Mouse (Mus musculus): Measurements from ENCODE around the gene Slc6a8. TPM values are rescaled to one million over a fixed set of nuclear protein-coding genes. Genes with fewer than 3 reads are reported as not detected.

The Slc6a8 gene
- total and polyA plus RNA-seq, 3 experiments, result 5.4 to 11.9 TPM; not detected in 1

GRCm38 (mm10) chrX:73663143-73663542 is 9.8 kb upstream of the Slc6a8 start:
- no peak overlapping the region for H3K27ac ChIP-seq (ENCODE audit: control insufficient read depth, low read depth, low read length)
- TF ChIP-seq TBP (IDR thresholded peaks at IDR 0.05; ENCODE audit: low read depth, low read length), result no peak
- peak; percentile 60 for TF ChIP-seq GATA1 (IDR thresholded peaks at IDR 0.05; ENCODE audit: low read depth, low read length)
- TF ChIP-seq SMC3 (IDR thresholded peaks at IDR 0.05; ENCODE audit: low read depth, low read length), result peak; percentile 58
- no peak for TF ChIP-seq POLR2AphosphoS5 (IDR thresholded peaks at IDR 0.05; ENCODE audit: borderline replicate concordance, low read depth, low read length)
- TF ChIP-seq CTCF (IDR thresholded peaks at IDR 0.05 in 2 of 3, conservative IDR thresholded peaks at IDR 0.05 in 1 of 3; ENCODE audit: control insufficient read depth in 1 of 3, insufficient read depth in 1 of 3, low read depth in 2 of 3, low read length in 3 of 3, poor library complexity in 1 of 3, severe bottlenecking in 1 of 3), result peak in 1 of 3 experiments; percentile 57; a peak in 3 of 6 replicates
- no peak for TF ChIP-seq HCFC1 (IDR thresholded peaks at IDR 0.05; ENCODE audit: low read depth, low read length)
- TF ChIP-seq EP300 (IDR thresholded peaks at IDR 0.05; ENCODE audit: low read depth in 1 of 2, low read length in 2 of 2), result no peak
- TF ChIP-seq USF1 (IDR thresholded peaks at IDR 0.05; ENCODE audit: low read depth, low read length), result no peak
- TF ChIP-seq RAD21 (IDR thresholded peaks at IDR 0.05; ENCODE audit: low read depth, low read length), result peak; percentile 43
- no peak for TF ChIP-seq TAL1 (IDR thresholded peaks at IDR 0.05; ENCODE audit: low read length)
- peaks cover 0 to 2% of the 10 kb centered on the region in 2 experiments; a peak in 1 of 4 replicates for H3K4me1 ChIP-seq (ENCODE audit: control insufficient read depth in 1 of 2, insufficient read depth in 2 of 2, low read length in 2 of 2)
- H3K9me3 ChIP-seq (replicated peaks; ENCODE audit: insufficient read depth, low read length), result no peaks in the 10 kb centered on the region
- no peak overlapping the region for H3K4me3 ChIP-seq (ENCODE audit: control insufficient read depth in 1 of 2, insufficient read depth in 1 of 2, low read depth in 2 of 2, low read length in 2 of 2)
- peak; percentile 43 for DNase-seq (ENCODE audit: low read depth, low spot score)
- H3K27me3 ChIP-seq (ENCODE audit: control insufficient read depth in 1 of 2, insufficient read depth in 2 of 2, low read length in 2 of 2), result no peaks in the 10 kb centered on the region
- no peaks in the 10 kb centered on the region for H3K79me2 ChIP-seq (ENCODE audit: control insufficient read depth, insufficient read depth, low read length, poor library complexity)
- no peaks in the 10 kb centered on the region for H3K36me3 ChIP-seq (ENCODE audit: control insufficient read depth in 1 of 2, insufficient read depth in 2 of 2, low read length in 2 of 2)
- H3K9ac ChIP-seq (ENCODE audit: control insufficient read depth, low read depth, low read length, poor library complexity, severe bottlenecking), result no peak overlapping the region

GRCm38 (mm10) chrX:73672031-73672431 is 919 bp upstream of the Slc6a8 start:
- no peak overlapping the region for H3K4me3 ChIP-seq (ENCODE audit: control insufficient read depth in 1 of 2, insufficient read depth in 1 of 2, low read depth in 2 of 2, low read length in 2 of 2)
- H3K36me3 ChIP-seq (ENCODE audit: control insufficient read depth in 1 of 2, insufficient read depth in 2 of 2, low read length in 2 of 2), result no peaks in the 10 kb centered on the region
- peak; percentile 67 for DNase-seq (ENCODE audit: low read depth, low spot score)
- H3K27me3 ChIP-seq (ENCODE audit: control insufficient read depth in 1 of 2, insufficient read depth in 2 of 2, low read length in 2 of 2), result no peaks in the 10 kb centered on the region
- H3K79me2 ChIP-seq (ENCODE audit: control insufficient read depth, insufficient read depth, low read length, poor library complexity), result no peaks in the 10 kb centered on the region; the same call in 1 of the 2 replicates
- H3K4me1 ChIP-seq (ENCODE audit: control insufficient read depth in 1 of 2, insufficient read depth in 2 of 2, low read length in 2 of 2), result 0 out of 4 replicates have a peak, but pooled peaks cover 0 to 5% of the 10 kb centered on the region in 2 experiments
- no peaks in the 10 kb centered on the region for H3K9me3 ChIP-seq (replicated peaks; ENCODE audit: insufficient read depth, low read length)
- no peak overlapping the region for H3K27ac ChIP-seq (ENCODE audit: control insufficient read depth, low read depth, low read length)
- H3K9ac ChIP-seq (ENCODE audit: control insufficient read depth, low read depth, low read length, poor library complexity, severe bottlenecking), result no peak overlapping the region
- TF ChIP-seq MAX (IDR thresholded peaks at IDR 0.05; ENCODE audit: low read length), result no peak
- TF ChIP-seq GABPA (IDR thresholded peaks at IDR 0.05; ENCODE audit: low read depth, low read length), result no peak
- no peak for TF ChIP-seq POLR2AphosphoS5 (IDR thresholded peaks at IDR 0.05; ENCODE audit: borderline replicate concordance, low read depth, low read length)
- TF ChIP-seq ZC3H11A (IDR thresholded peaks at IDR 0.05; ENCODE audit: low read depth, low read length), result peak; percentile 70
- 0 out of 2 replicates have a peak, but pooled peaks have one; percentile 9 for TF ChIP-seq ETS1 (IDR thresholded peaks at IDR 0.05; ENCODE audit: low read depth, low read length)
- TF ChIP-seq MEF2A (IDR thresholded peaks at IDR 0.05; ENCODE audit: extremely low read depth, insufficient replicate concordance, low read depth, low read length, poor library complexity, severe bottlenecking), result no peak
- TF ChIP-seq EP300 (IDR thresholded peaks at IDR 0.05; ENCODE audit: low read depth in 1 of 2, low read length in 2 of 2), result no peak
- TF ChIP-seq ZKSCAN1 (IDR thresholded peaks at IDR 0.05; ENCODE audit: low read depth, low read length), result no peak
- TF ChIP-seq CTCF (IDR thresholded peaks at IDR 0.05 in 2 of 3, conservative IDR thresholded peaks at IDR 0.05 in 1 of 3; ENCODE audit: control insufficient read depth in 1 of 3, insufficient read depth in 1 of 3, low read depth in 2 of 3, low read length in 3 of 3, poor library complexity in 1 of 3, severe bottlenecking in 1 of 3), result peak; percentile 58 to 67 (median 65)
- no peak for TF ChIP-seq NRF1 (IDR thresholded peaks at IDR 0.05; ENCODE audit: insufficient read depth, low read depth, low read length, poor library complexity, severe bottlenecking)
- no peak for TF ChIP-seq RCOR1 (IDR thresholded peaks at IDR 0.05; ENCODE audit: low read depth, low read length)
- peak; percentile 72 for TF ChIP-seq RAD21 (IDR thresholded peaks at IDR 0.05; ENCODE audit: low read depth, low read length)
- no peak for TF ChIP-seq MAFK (IDR thresholded peaks at IDR 0.05; ENCODE audit: borderline replicate concordance, low read depth, low read length)
- TF ChIP-seq SIN3A (IDR thresholded peaks at IDR 0.05; ENCODE audit: low read length), result peak; percentile 25; the same call in 1 of the 2 replicates
- TF ChIP-seq CHD1 (IDR thresholded peaks at IDR 0.05; ENCODE audit: low read depth, low read length), result no peak
- no peak for TF ChIP-seq TCF12 (IDR thresholded peaks at IDR 0.05; ENCODE audit: low read depth, low read length)
- peak; percentile 71 for TF ChIP-seq SMC3 (IDR thresholded peaks at IDR 0.05; ENCODE audit: low read depth, low read length)
